Mouse (Mus musculus) frontal cortex, postnatal 36 days (tissue): ENCODE data around the gene Rnf2.

Experiments used
- DNase-seq, 2 experiments: peaks; one replicate each; pipeline ENCODE4 v3.0.0; 2022; ENCODE audit warnings: low spot score in 2 of 2

The Rnf2 gene

GRCm38 (mm10) chr1:151500531-151501361 lies at the start of gene Rnf2:
Gene Rnf2 (minus strand): TSS chr1:151500955.
- DNase-seq, result peak; percentile 83 to 84

GRCm38 (mm10) chr1:151549794-151550193 lies 49.0 kb upstream of the Rnf2 start:
- no peak for DNase-seq

DNA sequence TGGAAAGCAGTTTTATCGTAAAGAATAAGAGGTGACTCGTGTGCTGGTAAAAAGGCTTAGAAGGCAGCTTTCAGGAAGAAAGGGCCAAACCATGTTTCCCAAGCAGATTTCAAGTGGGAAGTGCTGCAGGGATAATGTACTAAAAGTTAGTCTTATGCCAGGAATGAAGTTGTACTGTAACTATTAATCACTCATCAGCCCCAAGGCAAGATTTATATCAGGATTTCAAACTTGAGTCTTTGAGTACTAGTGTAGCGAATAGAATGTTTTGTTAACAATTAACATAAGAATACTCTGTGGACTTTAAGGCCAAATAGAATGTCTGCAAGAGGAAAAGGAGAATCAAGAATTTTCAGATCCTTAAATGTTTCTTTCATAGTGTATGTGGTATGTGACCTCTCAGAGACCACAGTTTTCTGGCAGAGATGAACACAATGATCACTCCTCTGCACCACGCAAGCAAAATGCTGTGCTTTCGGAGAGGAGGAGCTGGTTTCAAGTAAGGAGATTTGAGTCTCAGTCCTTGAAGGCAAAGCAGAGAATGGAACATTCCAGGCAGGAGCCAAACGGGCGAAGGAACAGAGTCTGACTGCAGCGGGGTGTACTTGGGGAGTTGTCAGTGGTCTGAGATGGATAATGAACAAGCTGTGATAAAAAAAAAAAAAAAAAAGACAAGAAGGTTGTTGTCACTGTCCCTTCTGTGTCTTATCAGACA lies 48.3 kb upstream of the Rnf2 start:
- no peak for DNase-seq

GRCm38 (mm10) chr1:151545571-151545970 lies 44.8 kb upstream of the Rnf2 start:
- no peak for DNase-seq

DNA sequence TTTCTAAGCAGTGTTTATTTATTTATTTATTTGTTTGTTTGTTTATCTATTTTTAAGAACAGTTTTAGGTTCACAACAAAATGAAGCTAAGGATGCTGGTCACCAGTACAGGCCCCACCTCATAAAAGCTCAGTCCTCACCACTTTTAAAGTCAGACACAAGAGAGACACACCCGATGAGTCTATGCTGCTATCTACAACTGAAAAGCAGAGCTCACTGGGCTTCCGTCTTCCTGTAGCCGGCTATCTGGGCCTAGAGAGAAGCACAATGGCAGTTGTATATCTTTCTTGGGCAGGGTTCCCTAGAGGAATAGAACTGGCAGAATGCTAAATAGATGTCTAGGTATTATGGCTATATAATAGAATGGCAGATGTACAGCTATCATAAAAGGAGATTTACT lies 43.8 kb upstream of the Rnf2 start:
- no peak for DNase-seq

GRCm38 (mm10) chr1:151543796-151544477 lies 43.2 kb upstream of the Rnf2 start:
- no peak for DNase-seq

GRCm38 (mm10) chr1:151526701-151527100 lies 25.9 kb upstream of the Rnf2 start:
- DNase-seq, result peak in 1 of 2 experiments; percentile 45

- DNase-seq, result no peak
Measured at GRCm38 (mm10) chr1:151517571-151518250, 17.0 kb upstream of the Rnf2 start.

- DNase-seq, result no peak
Measured at GRCm38 (mm10) chr1:151516871-151517270, 16.1 kb upstream of the Rnf2 start.

GRCm38 (mm10) chr1:151515733-151516132 lies 15.0 kb upstream of the Rnf2 start:
- no peak for DNase-seq

DNA sequence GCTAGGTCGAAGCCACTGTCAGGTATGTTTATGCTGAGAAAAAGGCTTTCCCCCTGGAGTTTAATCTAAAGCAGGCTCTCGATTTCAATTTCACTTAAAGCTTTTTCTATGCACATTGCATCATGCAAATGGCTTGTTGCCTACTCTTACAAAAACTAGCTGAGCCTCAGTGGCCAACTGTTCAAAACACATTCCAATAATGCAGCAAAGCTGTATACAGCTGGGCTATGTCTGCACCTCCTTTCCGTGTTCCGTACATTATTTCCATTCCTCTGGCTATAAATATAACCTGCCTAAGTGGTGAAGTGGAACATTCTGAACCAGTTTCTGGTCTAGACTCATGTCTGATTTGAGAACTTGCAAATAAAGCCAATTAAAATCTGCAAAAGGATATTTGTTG lies 13.4 kb upstream of the Rnf2 start:
- DNase-seq, result peak in 1 of 2 experiments; percentile 26

GRCm38 (mm10) chr1:151510811-151511210 lies 10.1 kb upstream of the Rnf2 start:
- no peak for DNase-seq

DNA sequence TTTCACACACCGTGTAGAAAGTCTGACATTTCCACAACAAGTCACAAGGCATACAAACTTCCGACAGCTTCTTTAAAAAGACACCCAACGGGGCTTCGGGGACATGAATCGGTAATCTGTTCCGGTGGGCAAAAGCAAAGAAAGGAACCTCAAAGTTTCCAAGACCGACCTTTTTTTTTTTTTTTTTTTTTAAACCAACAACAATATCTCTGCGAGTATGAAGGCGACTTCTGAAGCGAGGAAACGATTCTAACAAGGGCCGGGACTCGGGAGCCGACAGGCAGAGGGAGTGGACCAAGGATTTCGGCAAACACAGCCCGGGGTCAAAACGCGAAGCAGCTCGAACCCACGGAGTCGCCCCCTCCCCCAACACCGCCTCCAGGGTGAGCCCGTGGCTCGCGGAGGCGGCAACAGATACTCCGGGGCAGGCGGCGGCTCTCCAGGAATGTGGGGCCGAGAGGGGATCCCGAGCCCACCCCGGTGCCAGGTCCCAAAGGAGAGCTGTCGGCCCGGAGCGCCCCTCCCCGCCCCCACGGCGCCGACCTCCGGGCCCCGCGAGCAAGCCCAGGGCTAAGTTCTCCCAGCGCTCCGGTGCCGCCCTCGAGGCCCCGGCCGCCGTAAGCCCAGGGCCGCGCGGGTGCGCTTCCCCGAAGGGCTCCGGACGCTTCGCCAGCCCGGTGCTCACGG lies 797 bp downstream of the Rnf2 start:
- DNase-seq, result peak; percentile 22 to 38

DNA sequence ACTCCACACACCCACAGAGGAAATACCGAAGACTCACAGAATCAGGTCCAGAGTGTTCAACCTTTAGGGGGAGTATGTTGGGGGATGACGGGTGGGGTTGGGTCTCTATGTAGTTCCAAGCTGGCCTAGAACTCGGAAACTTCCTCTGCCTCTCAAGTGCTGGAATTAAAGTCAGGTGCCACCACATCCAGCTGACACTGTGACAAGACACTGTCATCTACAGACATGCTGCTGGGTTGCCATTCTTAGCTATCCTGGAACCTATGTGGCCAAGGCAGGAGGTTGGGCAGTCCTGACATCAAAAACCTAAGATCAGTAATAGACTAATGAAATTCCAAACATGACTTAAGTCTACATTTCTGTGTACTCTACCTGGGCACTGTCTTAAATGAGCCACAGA lies 2.4 kb downstream of the Rnf2 start:
- DNase-seq, result no peak

- peak in 1 of 2 experiments; percentile 20 for DNase-seq
Measured at GRCm38 (mm10) chr1:151497942-151498341, 2.8 kb downstream of the Rnf2 start.

GRCm38 (mm10) chr1:151497028-151497427 lies 3.7 kb downstream of the Rnf2 start:
- DNase-seq, result no peak

GRCm38 (mm10) chr1:151495635-151496285 lies 5.0 kb downstream of the Rnf2 start:
- no peak for DNase-seq

- no peak for DNase-seq
Measured at GRCm38 (mm10) chr1:151494711-151495110, 6.0 kb downstream of the Rnf2 start.

GRCm38 (mm10) chr1:151493826-151494225 lies 6.9 kb downstream of the Rnf2 start:
- DNase-seq, result no peak

DNA sequence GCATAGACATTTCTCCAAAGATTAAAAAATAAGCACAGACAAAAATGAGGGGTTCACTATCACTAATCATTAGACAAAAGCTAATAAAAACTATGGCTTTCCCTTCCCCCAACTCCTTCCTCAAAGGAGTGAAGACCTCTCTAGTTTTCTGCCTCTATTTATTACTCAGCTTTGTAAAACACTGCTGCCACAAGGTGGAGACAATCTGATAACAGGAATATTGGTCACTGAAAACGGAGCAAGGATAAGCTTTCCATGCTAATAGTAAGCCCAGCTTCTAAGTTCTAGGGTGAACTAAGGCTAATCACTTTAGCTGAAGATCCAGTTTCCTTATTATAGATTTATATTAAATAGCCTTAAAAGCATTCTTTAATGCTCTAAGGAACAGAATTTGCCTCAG lies 8.3 kb downstream of the Rnf2 start:
- DNase-seq, result no peak

DNA sequence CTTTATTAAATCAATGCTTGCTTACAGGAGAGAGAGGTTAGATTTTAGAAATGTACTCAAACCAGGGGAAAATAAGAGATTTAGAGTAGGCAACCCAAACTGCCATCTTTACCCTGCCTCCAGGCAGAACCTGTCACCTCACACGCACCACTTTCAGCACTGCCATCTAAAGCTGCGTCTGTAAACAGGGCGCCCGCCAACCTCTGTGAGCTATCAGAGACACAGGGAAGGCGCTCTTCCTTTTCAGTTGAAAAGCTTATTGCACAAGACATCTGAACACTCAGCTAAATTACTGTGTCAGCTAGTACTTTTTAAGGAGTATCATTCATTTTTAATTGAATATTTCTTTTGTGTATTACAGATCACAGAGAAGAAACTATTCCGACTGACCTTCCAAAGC lies 10.9 kb downstream of the Rnf2 start:
- DNase-seq, result no peak
